Mouse (Mus musculus) splenic B cell, adult 2 months (primary cell): Measurements from ENCODE around the gene Pet2.

Experiments
- DNase-seq: peaks from one replicate; pipeline ENCODE4 v3.0.0-alpha.2; 2011; ENCODE audit warnings: low read depth, low spot score
- H3K27me3 ChIP-seq: 2 replicates; pipeline ENCODE4 v1.6.1; 2012; ENCODE audit warnings: mild to moderate bottlenecking, low read length, moderate library complexity, mixed read lengths; ENCODE audit not compliant: control insufficient read depth, poor library complexity, insufficient read depth, severe bottlenecking
- H3K36me3 ChIP-seq: 2 replicates; pipeline ENCODE4 v1.6.1; 2012; ENCODE audit warnings: mild to moderate bottlenecking, low read length, moderate library complexity, mixed read lengths; ENCODE audit not compliant: control insufficient read depth, poor library complexity, insufficient read depth, severe bottlenecking

Pet2 gene

DNA sequence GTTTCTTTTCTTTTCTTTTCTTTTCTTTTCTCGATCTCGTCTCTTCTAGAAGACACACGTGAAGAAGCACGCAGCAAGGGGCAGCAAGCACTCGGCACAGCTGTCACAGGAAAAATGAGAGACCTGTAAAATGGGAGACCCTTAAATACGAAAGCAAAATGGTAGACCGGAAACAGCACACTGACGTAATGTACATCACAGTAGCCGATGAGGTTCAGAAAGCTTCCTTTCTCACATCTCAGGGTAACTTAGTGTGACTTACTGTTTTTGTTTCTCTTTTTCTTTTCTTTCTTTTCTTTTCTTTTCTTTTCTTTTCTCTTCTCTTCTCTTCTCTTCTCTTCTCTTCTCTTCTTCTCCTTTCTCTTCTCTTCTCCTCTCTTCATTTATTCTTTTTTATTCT, at the start of gene Pet2:
TSS of gene Pet2 (minus strand) at position 101 of the 400 bp plus-strand sequence.
- DNase-seq: no peak
- Histone ChIP-seq H3K36me3 (no peaks in the 10 kb centered on the region), H3K27me3 (no peaks in the 10 kb centered on the region)
